Mouse (Mus musculus): ENCODE results near the gene Esr2.

- TF ChIP-seq CTCF (IDR thresholded peaks at IDR 0.05; ENCODE audit: low read depth, low read length) (no peak), POLR2A (IDR thresholded peaks at IDR 0.05; ENCODE audit: insufficient read depth, low read length) (no peak)
Measured at GRCm38 (mm10) chr12:76128831-76129230, 48.2 kb downstream of the Esr2 start.

All from ES-Bruce4 (cell line).